Mouse (Mus musculus): ENCODE measurements at regions not wholly inside any gene's neighbourhood (a gene's known extent, or its start where the extent isn't known, plus 50 kb on each side); places are given as distances from the start of the nearest gene placed in this dataset.
"Not testable (repeated sequence)": the region's sequence is repeated elsewhere in the genome, so short reads cannot be mapped to it uniquely, and the experiment has no call there.

GRCm38 (mm10) chr13:88650135-88650534, 171.1 kb upstream of the Edil3 start:
- no peak overlapping the region for H3K9ac ChIP-seq (ENCODE audit: low read length)
- no peaks in the 10 kb centered on the region for H3K4me1 ChIP-seq (ENCODE audit: control insufficient read depth, insufficient read depth, low read length)
- no peak for ATAC-seq (ENCODE audit: insufficient number of reproducible peaks, low FRiP score, low TSS enrichment, low read depth)
- H3K27ac ChIP-seq (replicated peaks; ENCODE audit: low read depth, low read length): no peak overlapping the region
- H3K4me3 ChIP-seq (ENCODE audit: low read depth, low read length): no peak overlapping the region
- WGBS: 83% methylated on average over 2 of the region's 2 CpGs
- H3K27me3 ChIP-seq (ENCODE audit: control insufficient read depth, insufficient read depth, low read length): no peaks in the 10 kb centered on the region
- H3K36me3 ChIP-seq (ENCODE audit: control insufficient read depth, insufficient read depth, low read length): no peaks in the 10 kb centered on the region
- H3K4me2 ChIP-seq (ENCODE audit: low read depth, severe bottlenecking): no peak overlapping the region
- no peaks in the 10 kb centered on the region for H3K9me3 ChIP-seq (ENCODE audit: control insufficient read depth, low read length)
- DNase-seq (ENCODE audit: low spot score): no peak

- ATAC-seq (ENCODE audit: insufficient number of reproducible peaks, low FRiP score, low TSS enrichment, low read depth) (no peak), DNase-seq (ENCODE audit: low spot score) (no peak)
- WGBS: 72% methylated on average over 2 of the region's 2 CpGs
Observed at GRCm38 (mm10) chr13:88651036-88651435, 170.2 kb upstream of the Edil3 start.

GRCm38 (mm10) chr13:88655030-88655429, 166.2 kb upstream of the Edil3 start:
- 77% methylated on average over 3 of the region's 3 CpGs for WGBS
- no peak for ATAC-seq (ENCODE audit: insufficient number of reproducible peaks, low FRiP score, low TSS enrichment, low read depth)

More at GRCm38 (mm10) chr13:88651036-88651435, 170.2 kb upstream of the Edil3 start:
- Histone ChIP-seq H3K36me3 (ENCODE audit: control insufficient read depth, insufficient read depth, low read length) (no peaks in the 10 kb centered on the region), H3K9ac (ENCODE audit: low read length) (no peak overlapping the region), H3K27ac (replicated peaks; ENCODE audit: low read depth, low read length) (no peak overlapping the region), H3K4me2 (ENCODE audit: low read depth, severe bottlenecking) (no peak overlapping the region), H3K9me3 (ENCODE audit: control insufficient read depth, low read length) (no peaks in the 10 kb centered on the region), H3K27me3 (ENCODE audit: control insufficient read depth, insufficient read depth, low read length) (no peaks in the 10 kb centered on the region), H3K4me3 (ENCODE audit: low read depth, low read length) (no peak overlapping the region), H3K4me1 (ENCODE audit: control insufficient read depth, insufficient read depth, low read length) (no peaks in the 10 kb centered on the region)

GRCm38 (mm10) chr13:88675835-88676234, 145.4 kb upstream of the Edil3 start:
- Histone ChIP-seq H3K4me3 (ENCODE audit: low read depth, low read length) (no peak overlapping the region), H3K4me1 (ENCODE audit: control insufficient read depth, insufficient read depth, low read length) (no peaks in the 10 kb centered on the region), H3K9me3 (ENCODE audit: control insufficient read depth, low read length) (no peaks in the 10 kb centered on the region), H3K36me3 (ENCODE audit: control insufficient read depth, insufficient read depth, low read length) (no peaks in the 10 kb centered on the region), H3K27ac (replicated peaks; ENCODE audit: low read depth, low read length) (no peak overlapping the region), H3K9ac (ENCODE audit: low read length) (no peak overlapping the region), H3K27me3 (ENCODE audit: control insufficient read depth, insufficient read depth, low read length) (no peaks in the 10 kb centered on the region), H3K4me2 (ENCODE audit: low read depth, severe bottlenecking) (no peak overlapping the region)
- ATAC-seq (ENCODE audit: insufficient number of reproducible peaks, low FRiP score, low TSS enrichment, low read depth): no peak
- 94% methylated on average over 5 of the region's 5 CpGs for WGBS
- DNase-seq (ENCODE audit: low spot score): no peak

More at GRCm38 (mm10) chr13:88655030-88655429, 166.2 kb upstream of the Edil3 start:
- no peak overlapping the region for H3K27ac ChIP-seq (replicated peaks; ENCODE audit: low read depth, low read length)
- H3K4me2 ChIP-seq (ENCODE audit: low read depth, severe bottlenecking): no peak overlapping the region
- no peak overlapping the region for H3K9ac ChIP-seq (ENCODE audit: low read length)
- no peak overlapping the region for H3K4me3 ChIP-seq (ENCODE audit: low read depth, low read length)
- no peaks in the 10 kb centered on the region for H3K36me3 ChIP-seq (ENCODE audit: control insufficient read depth, insufficient read depth, low read length)
- no peak for DNase-seq (ENCODE audit: low spot score)
- H3K9me3 ChIP-seq (ENCODE audit: control insufficient read depth, low read length): no peaks in the 10 kb centered on the region
- H3K27me3 ChIP-seq (ENCODE audit: control insufficient read depth, insufficient read depth, low read length): no peaks in the 10 kb centered on the region
- H3K4me1 ChIP-seq (ENCODE audit: control insufficient read depth, insufficient read depth, low read length): no peaks in the 10 kb centered on the region

GRCm38 (mm10) chr13:88704526-88704925, 116.7 kb upstream of the Edil3 start:
- no peaks in the 10 kb centered on the region for H3K36me3 ChIP-seq (ENCODE audit: control insufficient read depth, insufficient read depth, low read length)
- DNase-seq (ENCODE audit: low spot score) (no peak), ATAC-seq (ENCODE audit: insufficient number of reproducible peaks, low FRiP score, low TSS enrichment, low read depth) (0 out of 2 replicates have a peak, but pooled peaks have one; percentile 35)
- H3K4me3 ChIP-seq (ENCODE audit: low read depth, low read length): no peak overlapping the region
- H3K27me3 ChIP-seq (ENCODE audit: control insufficient read depth, insufficient read depth, low read length): no peaks in the 10 kb centered on the region
- H3K9ac ChIP-seq (ENCODE audit: low read length): no peak overlapping the region
- H3K9me3 ChIP-seq (ENCODE audit: control insufficient read depth, low read length): no peaks in the 10 kb centered on the region
- WGBS: 30% methylated on average over 1 of the region's 1 CpGs
- no peak overlapping the region for H3K4me2 ChIP-seq (ENCODE audit: low read depth, severe bottlenecking)
- no peaks in the 10 kb centered on the region for H3K4me1 ChIP-seq (ENCODE audit: control insufficient read depth, insufficient read depth, low read length)
- no peak overlapping the region for H3K27ac ChIP-seq (replicated peaks; ENCODE audit: low read depth, low read length)

- not testable (repeated sequence) for H3K36me3 ChIP-seq (ENCODE audit: control insufficient read depth, insufficient read depth, low read length); H3K4me2 ChIP-seq (ENCODE audit: low read depth, severe bottlenecking); H3K27me3 ChIP-seq (ENCODE audit: control insufficient read depth, insufficient read depth, low read length); H3K27ac ChIP-seq (replicated peaks; ENCODE audit: low read depth, low read length); H3K9ac ChIP-seq (ENCODE audit: low read length); ATAC-seq (ENCODE audit: insufficient number of reproducible peaks, low FRiP score, low TSS enrichment, low read depth); H3K4me3 ChIP-seq (ENCODE audit: low read depth, low read length); DNase-seq (ENCODE audit: low spot score); H3K4me1 ChIP-seq (ENCODE audit: control insufficient read depth, insufficient read depth, low read length); H3K9me3 ChIP-seq (ENCODE audit: control insufficient read depth, low read length)
- 100% methylated on average over 2 of the region's 2 CpGs for WGBS
Observed at GRCm38 (mm10) chr13:88729626-88730025, 91.6 kb upstream of the Edil3 start.

GRCm38 (mm10) chr13:88749916-88750315, 71.4 kb upstream of the Edil3 start:
- Histone ChIP-seq H3K4me2 (ENCODE audit: low read depth, severe bottlenecking) (no peak overlapping the region), H3K4me1 (ENCODE audit: control insufficient read depth, insufficient read depth, low read length) (no peaks in the 10 kb centered on the region), H3K27me3 (ENCODE audit: control insufficient read depth, insufficient read depth, low read length) (no peaks in the 10 kb centered on the region), H3K9ac (ENCODE audit: low read length) (no peak overlapping the region), H3K4me3 (ENCODE audit: low read depth, low read length) (no peak overlapping the region), H3K9me3 (ENCODE audit: control insufficient read depth, low read length) (no peaks in the 10 kb centered on the region), H3K36me3 (ENCODE audit: control insufficient read depth, insufficient read depth, low read length) (no peaks in the 10 kb centered on the region), H3K27ac (replicated peaks; ENCODE audit: low read depth, low read length) (no peak overlapping the region)
- WGBS: 74% methylated on average over 1 of the region's 1 CpGs
- ATAC-seq (ENCODE audit: insufficient number of reproducible peaks, low FRiP score, low TSS enrichment, low read depth) (no peak), DNase-seq (ENCODE audit: low spot score) (no peak)

Measured in limb, embryonic 11.5 days (tissue).